Mouse (Mus musculus) forebrain, embryonic 11.5 days (tissue): ENCODE results near the gene Rufy1. TPM values are rescaled to one million over a fixed set of nuclear protein-coding genes. Genes with fewer than 3 reads are reported as not detected.

Source experiments
- ATAC-seq: fragments of 200-750 bp; cut with Nextera tagmentation; replicated peaks from 2 replicates; pipeline ENCODE4 v1.8.0; 2017; ENCODE audit warnings: moderate TSS enrichment; ENCODE audit not compliant: low FRiP score
- DNase-seq: peaks from one replicate; pipeline ENCODE4 v3.0.0-alpha.2; 2017; ENCODE audit warnings: low spot score
- H3K27ac ChIP-seq: fragments of 300-500 bp; sonication (generic); 2 replicates; pipeline ENCODE4 v1.5.1; 2014; ENCODE audit warnings: low read depth, low read length
- H3K27me3 ChIP-seq: fragments of 300-500 bp; sonication (generic); 2 replicates; pipeline ENCODE4 v1.6.1; 2014; ENCODE audit warnings: mild to moderate bottlenecking, low read length, mixed read lengths; ENCODE audit not compliant: control insufficient read depth, insufficient read depth
- H3K36me3 ChIP-seq: fragments of 300-500 bp; sonication (generic); 2 replicates; pipeline ENCODE4 v1.6.1; 2014; ENCODE audit warnings: mild to moderate bottlenecking, low read length, moderate library complexity, mixed read lengths; ENCODE audit not compliant: control insufficient read depth, insufficient read depth
- H3K4me1 ChIP-seq: fragments of 300-500 bp; sonication (generic); replicated peaks from 2 replicates; pipeline ENCODE4 v1.6.1; 2014; ENCODE audit warnings: low read length, mixed read lengths; ENCODE audit not compliant: control insufficient read depth, insufficient read depth
- H3K4me2 ChIP-seq: fragments of 300-500 bp; sonication (generic); 2 replicates; pipeline ENCODE4 v1.6.1; 2014; ENCODE audit warnings: low read depth, mild to moderate bottlenecking, low read length, moderate library complexity, mixed read lengths; ENCODE audit not compliant: severe bottlenecking
- H3K4me3 ChIP-seq: fragments of 300-500 bp; sonication (generic); 2 replicates; pipeline ENCODE4 v1.5.1; 2014; ENCODE audit warnings: low read depth, low read length
- H3K9ac ChIP-seq: fragments of 300-500 bp; sonication (generic); 2 replicates; pipeline ENCODE4 v1.6.1; 2014; ENCODE audit warnings: low read length
- H3K9me3 ChIP-seq: fragments of 300-500 bp; sonication (generic); 2 replicates; pipeline ENCODE4 v1.6.1; 2016; ENCODE audit warnings: low read length, mixed read lengths; ENCODE audit not compliant: control insufficient read depth
- whole genome bisulfite sequencing: fragments of 180-500 bp; shearing (Covaris S2); extraction: QIAGEN DNeasy Blood & Tissue Kit; methylation state at CpG from one replicate; pipeline ENCODE4 v1.1.7; 2014; 5-methylcytosine and 5-hydroxymethylcytosine counted together
- polyA plus RNA-seq: library from polyadenylated mRNA; unstranded; fragments of >200 nt; fragmentation: Nextera tagmentation; extraction: Ambion mirVana; gene quantifications from 2 replicates; pipeline ENCODE4 v1.2.1, GENCODE M21; 2014

Gene Rufy1
- polyA plus RNA-seq, 1 experiment from 2014 or later: 23.9 TPM

- Histone ChIP-seq H3K9me3 (no peaks in the 10 kb centered on the region), H3K27ac (no peak overlapping the region), H3K4me3 (no peak overlapping the region), H3K36me3 (no peaks in the 10 kb centered on the region; the same call in 1 of the 2 replicates), H3K27me3 (no peaks in the 10 kb centered on the region), H3K4me1 (no peaks in the 10 kb centered on the region), H3K9ac (no peak overlapping the region), H3K4me2 (no peak overlapping the region)
- WGBS: 85% methylated on average over 6 of the region's 6 CpGs
- ATAC-seq: no peak
- peak; percentile 28 for DNase-seq
These were observed 37.6 kb downstream of the Rufy1 start for GRCm38 (mm10) chr11:50393306-50393705.

GRCm38 (mm10) chr11:50391272-50391960, 39.5 kb downstream of the Rufy1 start:
- ATAC-seq: no peak
- peaks cover 2% of the 10 kb centered on the region; the same call in 1 of the 2 replicates for H3K36me3 ChIP-seq

GRCm38 (mm10) chr11:50389616-50390015, 41.3 kb downstream of the Rufy1 start:
- Histone ChIP-seq H3K27me3 (no peaks in the 10 kb centered on the region), H3K9ac (no peak overlapping the region), H3K36me3 (peaks cover 2% of the 10 kb centered on the region; the same call in 1 of the 2 replicates), H3K9me3 (no peaks in the 10 kb centered on the region), H3K4me2 (no peak overlapping the region), H3K4me1 (no peaks in the 10 kb centered on the region), H3K27ac (no peak overlapping the region), H3K4me3 (no peak overlapping the region)
- no peak for ATAC-seq
- 69% methylated on average over 5 of the region's 5 CpGs for WGBS
- DNase-seq: peak; percentile 50

More at GRCm38 (mm10) chr11:50391272-50391960, 39.5 kb downstream of the Rufy1 start:
- no peaks in the 10 kb centered on the region for H3K27me3 ChIP-seq
- no peak overlapping the region for H3K9ac ChIP-seq
- peak; percentile 38 for DNase-seq
- H3K4me3 ChIP-seq: no peak overlapping the region
- H3K4me1 ChIP-seq: no peaks in the 10 kb centered on the region
- H3K27ac ChIP-seq: no peak overlapping the region
- no peak overlapping the region for H3K4me2 ChIP-seq
- no peaks in the 10 kb centered on the region for H3K9me3 ChIP-seq
- 78% methylated on average over 4 of the region's 4 CpGs for WGBS

GRCm38 (mm10) chr11:50389011-50389410, 41.9 kb downstream of the Rufy1 start:
- H3K9ac ChIP-seq: no peak overlapping the region
- no peak overlapping the region for H3K4me3 ChIP-seq
- WGBS: 85% methylated on average over 3 of the region's 3 CpGs
- no peaks in the 10 kb centered on the region for H3K9me3 ChIP-seq
- H3K36me3 ChIP-seq: peaks cover 2% of the 10 kb centered on the region; the same call in 1 of the 2 replicates
- no peak overlapping the region for H3K27ac ChIP-seq
- H3K4me1 ChIP-seq: no peaks in the 10 kb centered on the region
- ATAC-seq: no peak
- DNase-seq: peak; percentile 46
- no peak overlapping the region for H3K4me2 ChIP-seq
- no peaks in the 10 kb centered on the region for H3K27me3 ChIP-seq

- Histone ChIP-seq H3K27ac (no peak overlapping the region), H3K27me3 (no peaks in the 10 kb centered on the region), H3K36me3 (peaks cover 2% of the 10 kb centered on the region; the same call in 1 of the 2 replicates), H3K4me3 (no peak overlapping the region), H3K9ac (no peak overlapping the region), H3K4me2 (no peak overlapping the region), H3K4me1 (no peaks in the 10 kb centered on the region), H3K9me3 (no peaks in the 10 kb centered on the region)
- ATAC-seq: no peak
- 96% methylated on average over 3 of the region's 3 CpGs for WGBS
- peak; percentile 47 for DNase-seq
These were observed 42.6 kb downstream of the Rufy1 start for GRCm38 (mm10) chr11:50388217-50388929.

- Histone ChIP-seq H3K4me1 (no peaks in the 10 kb centered on the region), H3K4me2 (no peak overlapping the region), H3K9ac (no peak overlapping the region), H3K9me3 (no peaks in the 10 kb centered on the region), H3K36me3 (peaks cover 4% of the 10 kb centered on the region; the same call in 1 of the 2 replicates), H3K27ac (no peak overlapping the region), H3K27me3 (no peaks in the 10 kb centered on the region), H3K4me3 (no peak overlapping the region)
- ATAC-seq (no peak), DNase-seq (peak; percentile 46)
- 91% methylated on average over 4 of the region's 4 CpGs for WGBS
These were observed 43.2 kb downstream of the Rufy1 start for GRCm38 (mm10) chr11:50387697-50388096.

GRCm38 (mm10) chr11:50387167-50387679, 43.7 kb downstream of the Rufy1 start:
- Histone ChIP-seq H3K9ac (no peak overlapping the region), H3K27me3 (no peaks in the 10 kb centered on the region), H3K4me1 (no peaks in the 10 kb centered on the region), H3K4me2 (no peak overlapping the region), H3K9me3 (no peaks in the 10 kb centered on the region), H3K4me3 (no peak overlapping the region), H3K36me3 (peaks cover 7% of the 10 kb centered on the region; the same call in 1 of the 2 replicates), H3K27ac (no peak overlapping the region)
- no peak for ATAC-seq
- 84% methylated on average over 3 of the region's 3 CpGs for WGBS
- peak; percentile 44 for DNase-seq

GRCm38 (mm10) chr11:50381311-50381710, 49.6 kb downstream of the Rufy1 start:
- Histone ChIP-seq H3K4me3 (0 out of 2 replicates have a peak overlapping the region, but pooled peaks have one; percentile 16), H3K4me1 (peaks cover 15% of the 10 kb centered on the region), H3K27ac (no peak overlapping the region), H3K27me3 (no peaks in the 10 kb centered on the region), H3K9me3 (no peaks in the 10 kb centered on the region), H3K36me3 (peaks cover 9% of the 10 kb centered on the region; the same call in 1 of the 2 replicates), H3K9ac (no peak overlapping the region), H3K4me2 (peak overlapping the region; percentile 40)
- WGBS: 65% methylated on average over 4 of the region's 4 CpGs
- peak; percentile 39 for DNase-seq
- no peak for ATAC-seq
